Mouse (Mus musculus) limb, embryonic 12.5 days (tissue): ENCODE data around the gene Slit3. TPM values are rescaled to one million over a fixed set of nuclear protein-coding genes. Genes with fewer than 3 reads are reported as not detected.

Experiments used
- ATAC-seq: fragments of 200-750 bp; cut with Nextera tagmentation; 2 replicates; pipeline ENCODE4 v1.8.0; 2017; ENCODE audit warnings: low read depth, moderate TSS enrichment; ENCODE audit not compliant: insufficient number of reproducible peaks, insufficient read depth, low FRiP score, low TSS enrichment
- H3K27ac ChIP-seq: fragments of 300-500 bp; sonication (generic); 2 replicates; pipeline ENCODE4 v1.5.1; 2016; ENCODE audit warnings: mild to moderate bottlenecking, moderate library complexity
- H3K27me3 ChIP-seq: fragments of 300-500 bp; sonication (generic); 2 replicates; pipeline ENCODE4 v1.6.1; 2016; ENCODE audit warnings: mild to moderate bottlenecking, moderate library complexity
- H3K36me3 ChIP-seq: fragments of 300-500 bp; sonication (generic); 2 replicates; pipeline ENCODE4 v1.6.1; 2016; ENCODE audit warnings: mild to moderate bottlenecking, moderate library complexity
- H3K4me1 ChIP-seq: fragments of 300-500 bp; sonication (generic); replicated peaks from 2 replicates; pipeline ENCODE4 v1.6.1; 2016
- H3K4me2 ChIP-seq: fragments of 300-500 bp; sonication (generic); 2 replicates; pipeline ENCODE4 v1.6.1; 2016; ENCODE audit warnings: mild to moderate bottlenecking, moderate library complexity
- H3K4me3 ChIP-seq: fragments of 300-500 bp; sonication (generic); replicated peaks from 2 replicates; pipeline ENCODE4 v1.5.1; 2016; ENCODE audit warnings: mild to moderate bottlenecking
- H3K9ac ChIP-seq: fragments of 300-500 bp; sonication (generic); replicated peaks from 2 replicates; pipeline ENCODE4 v1.6.1; 2016; ENCODE audit warnings: mild to moderate bottlenecking, moderate library complexity
- H3K9me3 ChIP-seq: fragments of 300-500 bp; sonication (generic); 2 replicates; pipeline ENCODE4 v1.6.1; 2016; ENCODE audit warnings: mild to moderate bottlenecking, moderate library complexity
- WGBS: fragments of 180-500 bp; shearing (Covaris S2); methylation state at CpG from one replicate; pipeline ENCODE4 v1.1.7; 2016; 5-methylcytosine and 5-hydroxymethylcytosine counted together
- polyA plus RNA-seq: library from polyadenylated mRNA; unstranded; fragments of >200 nt; fragmentation: Nextera tagmentation; extraction: Ambion mirVana; gene quantifications from 2 replicates; pipeline ENCODE4 v1.2.1, GENCODE M21; 2016

The Slit3 gene
- polyA plus RNA-seq, 1 experiment from 2014 or later, result 29.7 TPM

GRCm38 (mm10) chr11:35406522-35406921, 285.5 kb downstream of the Slit3 start:
- ATAC-seq, result no peak
- Histone ChIP-seq H3K36me3 (no peaks in the 10 kb centered on the region), H3K9me3 (no peaks in the 10 kb centered on the region), H3K9ac (no peak overlapping the region), H3K4me3 (no peak overlapping the region), H3K4me1 (peaks cover 66% of the 10 kb centered on the region), H3K4me2 (no peak overlapping the region), H3K27me3 (no peaks in the 10 kb centered on the region), H3K27ac (peak overlapping the region; percentile 83)
- 73% methylated on average over 6 of the region's 6 CpGs for whole genome bisulfite sequencing

- H3K4me2 ChIP-seq, result no peak overlapping the region
- peak overlapping the region; percentile 83 for H3K27ac ChIP-seq
- 42% methylated on average over 12 of the region's 12 CpGs for WGBS
- no peaks in the 10 kb centered on the region for H3K9me3 ChIP-seq
- peak; percentile 52; the same call in 1 of the 2 replicates for ATAC-seq
- H3K9ac ChIP-seq, result no peak overlapping the region
- no peaks in the 10 kb centered on the region for H3K27me3 ChIP-seq
- H3K4me1 ChIP-seq, result peaks cover 57% of the 10 kb centered on the region
- no peaks in the 10 kb centered on the region for H3K36me3 ChIP-seq
- no peak overlapping the region for H3K4me3 ChIP-seq
Measured at GRCm38 (mm10) chr11:35407341-35408154, 286.5 kb downstream of the Slit3 start.

DNA sequence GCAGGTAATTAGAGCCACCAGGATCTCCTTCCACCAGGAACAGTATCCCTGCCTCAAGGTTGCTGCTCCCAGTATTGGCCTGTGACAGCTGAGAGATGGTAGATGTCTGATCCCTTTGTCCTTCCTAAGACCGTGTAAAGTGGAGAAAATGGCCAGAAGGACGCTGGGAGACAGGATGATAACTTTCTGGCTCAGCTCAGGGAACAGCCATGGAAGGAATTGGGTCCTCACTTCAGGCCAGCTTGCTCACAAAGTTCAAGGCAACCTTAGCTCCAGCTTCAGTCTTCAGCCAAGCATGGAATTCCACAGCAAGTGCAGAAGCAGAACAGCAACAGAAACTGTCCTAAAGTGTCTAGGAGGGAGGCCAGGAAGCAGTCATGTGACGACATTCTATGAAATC, 289.4 kb downstream of the Slit3 start:
- Histone ChIP-seq H3K9me3 (no peaks in the 10 kb centered on the region), H3K27me3 (no peaks in the 10 kb centered on the region), H3K4me2 (no peak overlapping the region), H3K27ac (no peak overlapping the region), H3K36me3 (no peaks in the 10 kb centered on the region), H3K4me3 (no peak overlapping the region), H3K4me1 (peaks cover 47% of the 10 kb centered on the region), H3K9ac (no peak overlapping the region)
- no peak for ATAC-seq
- 80% methylated on average over 3 of the region's 3 CpGs for WGBS

- Histone ChIP-seq H3K27ac (peak overlapping the region; percentile 82), H3K4me1 (peaks cover 56% of the 10 kb centered on the region), H3K4me2 (no peak overlapping the region), H3K27me3 (no peaks in the 10 kb centered on the region), H3K36me3 (no peaks in the 10 kb centered on the region), H3K4me3 (no peak overlapping the region), H3K9me3 (no peaks in the 10 kb centered on the region), H3K9ac (0 out of 2 replicates have a peak overlapping the region, but pooled peaks have one; percentile 12)
- no peak for ATAC-seq
- 43% methylated on average over 9 of the region's 9 CpGs for WGBS
Measured at GRCm38 (mm10) chr11:35415768-35416401, 294.9 kb downstream of the Slit3 start.

DNA sequence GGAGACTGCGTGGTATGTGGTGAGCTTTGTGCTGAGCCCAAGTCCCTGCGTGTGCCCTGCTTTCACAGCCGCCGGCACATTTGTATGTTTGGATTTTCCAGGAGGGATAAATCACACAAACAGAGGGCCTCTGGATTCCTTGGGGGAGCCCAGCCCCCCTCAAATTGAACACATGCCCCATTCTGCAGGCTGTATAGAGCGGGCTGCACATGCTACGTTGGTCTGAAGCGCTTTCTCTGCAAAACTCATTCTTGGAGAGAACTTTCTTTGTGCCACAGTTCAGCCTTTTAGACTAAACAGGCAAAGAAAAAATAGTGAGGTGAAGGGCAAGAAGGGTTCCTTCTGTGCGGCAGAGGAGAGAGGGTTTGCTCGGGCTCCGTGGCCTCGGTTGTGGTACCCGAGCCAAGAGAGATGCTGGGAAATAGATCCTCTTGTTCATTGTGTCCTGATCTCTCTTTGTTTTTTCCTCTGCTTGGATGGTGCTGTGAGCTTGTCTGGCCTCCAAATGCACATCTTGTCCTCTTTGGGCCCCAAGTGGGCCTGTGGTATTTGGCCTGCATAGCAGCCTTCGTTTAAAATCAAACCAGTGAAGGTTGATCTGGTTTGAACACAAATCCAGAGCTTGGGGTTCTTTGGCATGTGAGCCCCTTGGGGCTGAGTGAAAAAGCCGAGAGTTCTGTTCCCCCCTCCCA, 295.5 kb downstream of the Slit3 start:
- Histone ChIP-seq H3K4me2 (no peak overlapping the region), H3K27me3 (no peaks in the 10 kb centered on the region), H3K36me3 (no peaks in the 10 kb centered on the region), H3K4me3 (no peak overlapping the region), H3K27ac (peak overlapping the region; percentile 82), H3K4me1 (peaks cover 56% of the 10 kb centered on the region), H3K9ac (0 out of 2 replicates have a peak overlapping the region, but pooled peaks have one; percentile 12), H3K9me3 (no peaks in the 10 kb centered on the region)
- 54% methylated on average over 14 of the region's 14 CpGs for WGBS
- ATAC-seq, result peak; percentile 65; the same call in 1 of the 2 replicates

DNA sequence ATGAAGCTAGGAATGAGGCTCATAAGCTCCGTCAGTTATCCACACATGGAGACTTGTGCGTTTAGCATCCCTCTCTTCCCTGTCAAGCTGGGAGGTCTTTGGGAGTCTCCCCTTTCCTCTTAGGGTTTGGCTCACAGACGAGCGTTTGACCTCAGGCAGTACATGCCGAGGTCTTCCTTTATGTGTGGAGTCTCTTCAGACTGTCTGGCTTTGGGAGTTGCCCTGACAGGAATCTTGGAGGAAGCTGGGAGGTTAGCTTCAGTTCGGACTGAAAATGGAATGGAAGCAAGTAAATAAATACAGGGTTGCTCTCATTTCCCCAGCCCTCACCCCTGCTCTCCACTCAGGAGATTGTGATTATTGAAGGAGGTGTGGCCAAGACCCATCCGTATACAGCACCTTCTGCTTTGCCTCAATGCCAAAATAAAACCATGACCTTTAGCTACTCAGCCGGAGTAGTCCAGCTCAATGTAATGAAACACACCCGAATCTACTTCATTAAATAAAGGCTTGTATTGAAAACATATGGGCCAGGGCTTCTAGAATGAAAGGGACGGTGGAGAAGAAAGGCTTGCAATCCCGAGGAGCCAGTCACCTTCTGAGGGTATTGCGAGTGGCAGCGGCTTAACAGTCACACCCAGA, 297.0 kb downstream of the Slit3 start:
- Histone ChIP-seq H3K27ac (peak overlapping the region; percentile 24; the same call in 1 of the 2 replicates), H3K36me3 (no peaks in the 10 kb centered on the region), H3K9ac (no peak overlapping the region), H3K4me3 (no peak overlapping the region), H3K9me3 (no peaks in the 10 kb centered on the region), H3K4me2 (peak overlapping the region; percentile 11; the same call in 1 of the 2 replicates), H3K4me1 (peaks cover 57% of the 10 kb centered on the region), H3K27me3 (no peaks in the 10 kb centered on the region)
- 9% methylated on average over 13 of the region's 13 CpGs for WGBS
- ATAC-seq, result no peak

DNA sequence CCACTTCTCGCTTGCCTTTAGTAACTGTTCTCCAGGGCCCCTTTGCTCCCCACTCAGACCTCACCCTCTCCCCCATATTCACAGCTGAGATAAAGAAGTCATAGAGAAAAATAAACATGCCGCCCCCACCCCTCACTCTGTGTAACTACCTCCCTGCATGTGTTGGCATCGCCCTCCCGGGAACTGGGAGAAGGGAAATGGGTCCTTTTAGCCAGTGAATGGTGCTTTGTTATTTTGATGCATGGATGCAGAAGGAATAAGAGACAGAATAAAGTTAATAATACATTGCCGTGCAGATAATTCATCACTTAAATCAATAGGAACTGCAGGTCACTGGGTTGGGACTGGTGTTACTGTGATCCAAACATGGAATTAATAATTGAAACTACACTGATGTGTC, 298.0 kb downstream of the Slit3 start:
- 0 out of 2 replicates have a peak overlapping the region, but pooled peaks have one; percentile 24 for H3K27ac ChIP-seq
- H3K4me1 ChIP-seq, result peaks cover 59% of the 10 kb centered on the region
- H3K4me3 ChIP-seq, result no peak overlapping the region
- H3K36me3 ChIP-seq, result no peaks in the 10 kb centered on the region
- ATAC-seq, result no peak
- H3K9me3 ChIP-seq, result no peaks in the 10 kb centered on the region
- no peaks in the 10 kb centered on the region for H3K27me3 ChIP-seq
- no peak overlapping the region for H3K9ac ChIP-seq
- H3K4me2 ChIP-seq, result no peak overlapping the region
- WGBS, result 79% methylated on average over 5 of the region's 5 CpGs

DNA sequence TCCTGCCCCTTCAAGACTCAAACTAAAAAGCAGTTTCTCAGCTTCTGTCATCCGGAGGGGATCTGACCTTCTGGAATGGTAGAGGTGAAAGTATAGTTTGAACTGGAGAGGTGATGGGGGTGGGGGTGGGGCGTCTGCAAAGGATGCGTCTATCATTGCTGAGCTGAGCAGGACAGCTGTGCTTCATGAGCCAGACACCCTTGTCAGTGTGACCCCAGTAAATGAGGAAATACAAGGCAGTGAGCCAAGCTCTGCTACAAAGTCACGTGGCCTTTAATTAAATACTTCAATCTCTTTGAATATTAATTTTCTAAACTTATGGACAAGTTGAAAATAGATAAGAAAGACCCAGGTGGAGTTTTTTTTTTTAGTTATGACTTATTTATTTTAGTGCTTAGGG, 300.7 kb downstream of the Slit3 start:
- H3K27ac ChIP-seq, result no peak overlapping the region
- no peak for ATAC-seq
- no peak overlapping the region for H3K4me2 ChIP-seq
- 45% methylated on average over 4 of the region's 4 CpGs for WGBS
- no peak overlapping the region for H3K9ac ChIP-seq
- H3K36me3 ChIP-seq, result no peaks in the 10 kb centered on the region
- H3K4me1 ChIP-seq, result peaks cover 36% of the 10 kb centered on the region
- H3K27me3 ChIP-seq, result no peaks in the 10 kb centered on the region
- H3K9me3 ChIP-seq, result no peaks in the 10 kb centered on the region
- H3K4me3 ChIP-seq, result no peak overlapping the region

GRCm38 (mm10) chr11:35428036-35428435, 307.0 kb downstream of the Slit3 start:
- no peaks in the 10 kb centered on the region for H3K27me3 ChIP-seq
- H3K9ac ChIP-seq, result no peak overlapping the region
- no peaks in the 10 kb centered on the region for H3K36me3 ChIP-seq
- no peak overlapping the region for H3K4me3 ChIP-seq
- no peak overlapping the region for H3K4me2 ChIP-seq
- no peaks in the 10 kb centered on the region for H3K9me3 ChIP-seq
- peaks cover 12% of the 10 kb centered on the region; the same call in 1 of the 2 replicates for H3K4me1 ChIP-seq
- 0 out of 2 replicates have a peak, but pooled peaks have one; percentile 47 for ATAC-seq
- H3K27ac ChIP-seq, result no peak overlapping the region
- 39% methylated on average over 7 of the region's 7 CpGs for WGBS

DNA sequence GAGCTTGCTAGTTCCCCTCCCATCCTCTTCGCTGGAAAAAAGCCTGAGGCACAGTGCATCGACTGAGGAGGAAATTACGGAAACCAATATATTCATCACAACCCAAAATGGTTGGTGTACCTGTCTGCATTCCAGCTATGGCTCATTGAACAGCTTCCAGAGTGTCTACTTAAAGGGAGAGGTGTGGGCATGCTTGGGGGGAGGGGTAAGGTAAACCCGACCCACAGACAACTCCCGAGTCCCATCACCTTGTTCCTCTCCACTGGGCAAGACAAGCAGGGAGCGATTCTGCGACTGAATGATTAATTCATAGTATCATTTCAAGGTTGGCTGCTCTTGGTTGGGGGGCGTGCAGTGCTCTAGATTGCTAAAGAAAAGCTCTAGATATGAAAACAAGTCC, 310.1 kb downstream of the Slit3 start:
- Histone ChIP-seq H3K9me3 (no peaks in the 10 kb centered on the region), H3K4me2 (no peak overlapping the region), H3K36me3 (no peaks in the 10 kb centered on the region), H3K4me1 (peaks cover 23% of the 10 kb centered on the region), H3K27me3 (no peaks in the 10 kb centered on the region; the same call in 1 of the 2 replicates), H3K9ac (no peak overlapping the region), H3K27ac (no peak overlapping the region), H3K4me3 (no peak overlapping the region)
- WGBS, result 80% methylated on average over 8 of the region's 8 CpGs
- ATAC-seq, result no peak
